Mouse (Mus musculus) urinary bladder, postnatal 4 days (tissue): ENCODE measurements at regions not wholly inside any gene's neighbourhood (a gene's known extent, or its start where the extent isn't known, plus 50 kb on each side); places are given as distances from the start of the nearest gene placed in this dataset.

Source experiments
- DNase-seq, 2 experiments: peaks; one replicate each; pipeline ENCODE4 v3.0.0; 2021 to 2022; ENCODE audit warnings: low spot score in 2 of 2

GRCm38 (mm10) chr13:103472216-103472615 is 137.9 kb upstream of the Mast4 start:
- no peak for DNase-seq

- no peak for DNase-seq
Measured at GRCm38 (mm10) chr13:103470141-103470540, 135.8 kb upstream of the Mast4 start.

- no peak for DNase-seq
Measured at GRCm38 (mm10) chr13:103460499-103460898, 126.2 kb upstream of the Mast4 start.

- no peak for DNase-seq
Measured at GRCm38 (mm10) chr13:103459486-103460147, 125.3 kb upstream of the Mast4 start.

GRCm38 (mm10) chr13:103452837-103453236 is 118.5 kb upstream of the Mast4 start:
- no peak for DNase-seq

GRCm38 (mm10) chr13:103430589-103430988 is 96.3 kb upstream of the Mast4 start:
- DNase-seq = no peak

- DNase-seq = no peak
Measured at GRCm38 (mm10) chr13:103424011-103424410, 89.7 kb upstream of the Mast4 start.

GRCm38 (mm10) chr13:103423417-103423816 is 89.1 kb upstream of the Mast4 start:
- DNase-seq = no peak

- no peak for DNase-seq
Measured at GRCm38 (mm10) chr13:103422997-103423396, 88.7 kb upstream of the Mast4 start.

- no peak for DNase-seq
Measured at GRCm38 (mm10) chr13:103419146-103419545, 84.8 kb upstream of the Mast4 start.

GRCm38 (mm10) chr13:103417256-103417655 is 83.0 kb upstream of the Mast4 start:
- no peak for DNase-seq

- DNase-seq = no peak
Measured at GRCm38 (mm10) chr13:103415335-103415734, 81.0 kb upstream of the Mast4 start.

- DNase-seq = no peak
Measured at GRCm38 (mm10) chr13:103412566-103412965, 78.3 kb upstream of the Mast4 start.

- DNase-seq = no peak
Measured at GRCm38 (mm10) chr13:103409286-103409685, 75.0 kb upstream of the Mast4 start.

- no peak for DNase-seq
Measured at GRCm38 (mm10) chr13:103396526-103397020, 62.3 kb upstream of the Mast4 start.

GRCm38 (mm10) chr13:103396099-103396498 is 61.8 kb upstream of the Mast4 start:
- DNase-seq = no peak

- DNase-seq = no peak
Measured at GRCm38 (mm10) chr13:103392581-103392980, 58.3 kb upstream of the Mast4 start.

- no peak for DNase-seq
Measured at GRCm38 (mm10) chr13:103391396-103391795, 57.1 kb upstream of the Mast4 start.

GRCm38 (mm10) chr13:103390991-103391390 is 56.7 kb upstream of the Mast4 start:
- DNase-seq = no peak

GRCm38 (mm10) chr13:103386948-103387347 is 52.7 kb upstream of the Mast4 start:
- DNase-seq = no peak
